Mouse (Mus musculus) stomach, embryonic 14.5 days (tissue): ENCODE measurements at regions not wholly inside any gene's neighbourhood (a gene's known extent, or its start where the extent isn't known, plus 50 kb on each side); places are given as distances from the start of the nearest gene placed in this dataset.
"Not testable (repeated sequence)": the region's sequence is repeated elsewhere in the genome, so short reads cannot be mapped to it uniquely, and the experiment has no call there.

Source experiments
- ATAC-seq: fragments of 200-750 bp; cut with Nextera tagmentation; 2 replicates; pipeline ENCODE4 v1.8.0; 2017; ENCODE audit warnings: low read depth, moderate TSS enrichment; ENCODE audit not compliant: insufficient number of reproducible peaks, insufficient read depth, low FRiP score
- H3K27ac ChIP-seq: fragments of 300-500 bp; sonication (generic); 2 replicates; pipeline ENCODE4 v1.5.1; 2014; ENCODE audit warnings: mild to moderate bottlenecking, low read length, moderate library complexity, mixed read lengths
- H3K27me3 ChIP-seq: fragments of 300-500 bp; sonication (generic); 2 replicates; pipeline ENCODE4 v1.6.1; 2014; ENCODE audit warnings: low read length, control low read depth, mixed read lengths; ENCODE audit not compliant: control insufficient read depth, insufficient read depth
- H3K36me3 ChIP-seq: fragments of 300-500 bp; sonication (generic); 2 replicates; pipeline ENCODE4 v1.6.1; 2014; ENCODE audit warnings: mild to moderate bottlenecking, control low read depth, low read length, moderate library complexity, mixed read lengths; ENCODE audit not compliant: control insufficient read depth, insufficient read depth
- H3K4me1 ChIP-seq: fragments of 300-500 bp; sonication (generic); 2 replicates; pipeline ENCODE4 v1.6.1; 2014; ENCODE audit warnings: low read length, control low read depth, mixed read lengths; ENCODE audit not compliant: control insufficient read depth, insufficient read depth
- H3K4me2 ChIP-seq: fragments of 300-500 bp; sonication (generic); replicated peaks from 2 replicates; pipeline ENCODE4 v1.6.1; 2014; ENCODE audit warnings: low read depth, low read length, control low read depth
- H3K4me3 ChIP-seq: fragments of 300-500 bp; sonication (generic); 2 replicates; pipeline ENCODE4 v1.5.1; 2014; ENCODE audit warnings: low read depth, low read length, control low read depth
- H3K9ac ChIP-seq: fragments of 300-500 bp; sonication (generic); replicated peaks from 2 replicates; pipeline ENCODE4 v1.6.1; 2014; ENCODE audit warnings: low read depth, mild to moderate bottlenecking, control low read depth, low read length, moderate library complexity, mixed read lengths
- H3K9me3 ChIP-seq: fragments of 300-500 bp; sonication (generic); 2 replicates; pipeline ENCODE4 v1.6.1; 2016; ENCODE audit warnings: low read depth, low read length, control low read depth; ENCODE audit not compliant: control insufficient read depth
- WGBS: fragments of 180-500 bp; shearing (Covaris S2); extraction: QIAGEN DNeasy Blood & Tissue Kit; methylation state at CpG from one replicate; pipeline ENCODE4 v1.1.7; 2014; 5-methylcytosine and 5-hydroxymethylcytosine counted together

DNA sequence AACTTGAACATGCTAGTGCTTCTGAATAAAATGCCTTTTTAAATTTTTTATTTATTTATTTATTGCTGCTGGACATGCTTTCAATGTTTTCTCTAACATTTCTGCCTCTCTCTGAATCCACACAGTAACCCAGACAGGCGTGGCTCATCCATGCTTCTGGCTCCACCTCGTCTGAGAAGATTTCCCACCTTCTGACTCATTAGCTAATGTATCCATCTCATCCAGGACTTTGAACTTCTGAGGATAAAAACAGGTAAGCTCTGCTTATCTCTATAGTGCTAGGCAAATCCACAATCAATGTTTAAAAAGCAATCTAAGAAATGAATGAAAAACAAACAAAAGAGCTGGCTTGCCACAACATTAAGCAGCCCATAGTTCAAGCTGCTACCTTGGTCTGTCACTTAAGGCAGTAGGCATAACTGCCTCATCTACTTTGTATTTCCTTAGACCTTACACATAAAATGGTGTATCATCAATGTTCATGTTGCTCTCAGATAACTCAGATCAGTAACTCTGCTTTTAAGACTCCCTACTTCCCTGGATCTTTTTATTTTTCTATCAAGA lies 66.8 kb upstream of the Nt5e start:
- H3K9ac ChIP-seq: no peak overlapping the region
- no peaks in the 10 kb centered on the region for H3K4me1 ChIP-seq
- WGBS: 70% methylated on average over 2 of the region's 2 CpGs
- no peak overlapping the region for H3K4me3 ChIP-seq
- no peaks in the 10 kb centered on the region for H3K27me3 ChIP-seq
- no peaks in the 10 kb centered on the region for H3K36me3 ChIP-seq
- ATAC-seq: peak; percentile 58; the same call in 1 of the 2 replicates
- no peak overlapping the region for H3K4me2 ChIP-seq
- no peak overlapping the region for H3K27ac ChIP-seq
- no peaks in the 10 kb centered on the region for H3K9me3 ChIP-seq

DNA sequence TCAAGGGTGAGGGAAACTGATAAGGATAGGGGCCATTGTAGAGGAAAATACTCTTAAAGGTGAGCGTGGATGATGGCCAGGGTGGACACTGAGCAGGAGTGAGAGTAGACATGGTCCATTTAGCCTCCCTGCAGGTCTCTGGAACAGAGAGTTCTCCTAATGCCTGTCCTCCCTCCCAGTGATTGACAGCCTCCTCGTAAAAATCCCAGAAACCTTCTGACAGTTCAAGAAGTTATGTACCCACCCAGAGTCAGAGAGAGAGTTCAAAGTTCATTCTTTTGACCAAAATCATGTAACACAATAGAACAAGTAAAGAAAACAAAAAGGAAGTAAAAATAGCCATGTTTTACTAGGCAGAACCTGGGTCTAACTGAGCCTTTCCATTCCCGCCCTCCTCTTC lies 64.5 kb upstream of the Nt5e start:
- no peaks in the 10 kb centered on the region for H3K36me3 ChIP-seq
- ATAC-seq: no peak
- 76% methylated on average over 3 of the region's 3 CpGs for WGBS

DNA sequence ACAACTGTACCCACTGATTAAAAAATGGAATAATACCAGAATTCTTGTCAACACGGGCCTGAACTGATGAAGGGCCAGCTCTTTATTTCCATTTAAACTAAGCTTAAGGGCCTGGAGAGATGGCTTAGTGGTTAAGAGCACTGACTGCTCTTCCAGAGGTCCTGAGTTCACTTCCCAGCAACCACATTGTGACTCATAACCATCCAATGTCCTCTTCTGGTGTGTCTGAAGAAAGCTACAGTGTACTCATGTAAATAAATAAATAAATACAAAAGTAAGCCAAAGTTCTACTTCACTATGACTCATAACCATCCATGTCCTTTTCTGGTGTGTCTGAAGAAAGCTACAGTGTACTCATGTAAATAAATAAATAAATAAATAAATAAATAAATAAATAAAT lies 60.7 kb upstream of the Nt5e start:
- not testable (repeated sequence) for H3K9ac ChIP-seq, H3K4me2 ChIP-seq, H3K27me3 ChIP-seq, H3K4me1 ChIP-seq, H3K9me3 ChIP-seq, ATAC-seq, H3K4me3 ChIP-seq, H3K36me3 ChIP-seq, H3K27ac ChIP-seq
- 84% methylated on average over 1 of the region's 1 CpGs for WGBS

More for the DNA sequence above, 64.5 kb upstream of the Nt5e start:
- Histone ChIP-seq H3K9ac (no peak overlapping the region), H3K4me2 (no peak overlapping the region), H3K4me1 (no peaks in the 10 kb centered on the region), H3K27me3 (no peaks in the 10 kb centered on the region), H3K4me3 (no peak overlapping the region), H3K9me3 (no peaks in the 10 kb centered on the region), H3K27ac (no peak overlapping the region)

DNA sequence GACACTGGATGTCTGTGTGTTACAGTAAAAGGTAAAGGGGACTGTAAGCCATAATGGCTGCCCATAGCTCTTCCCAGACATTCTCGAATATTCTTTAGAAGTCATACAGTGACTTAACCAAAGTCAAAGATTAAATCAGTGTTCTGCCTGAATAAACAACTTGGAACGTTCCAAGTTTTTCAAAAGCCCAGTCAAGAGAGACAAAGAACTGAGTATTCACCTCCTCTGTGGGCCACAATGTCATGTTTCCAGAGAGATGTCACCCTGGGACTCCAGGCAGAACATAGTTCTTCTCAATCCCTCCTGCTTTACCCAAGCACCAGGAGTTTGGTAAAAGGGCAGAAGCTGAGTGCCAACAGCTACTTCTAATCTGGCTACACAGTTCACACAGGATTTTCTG lies 58.2 kb upstream of the Nt5e start:
- ATAC-seq: no peak
- Histone ChIP-seq H3K9ac (no peak overlapping the region), H3K4me3 (no peak overlapping the region), H3K27me3 (no peaks in the 10 kb centered on the region), H3K9me3 (no peaks in the 10 kb centered on the region), H3K36me3 (no peaks in the 10 kb centered on the region), H3K4me1 (no peaks in the 10 kb centered on the region), H3K27ac (no peak overlapping the region), H3K4me2 (no peak overlapping the region)
- 68% methylated on average over 2 of the region's 2 CpGs for WGBS

DNA sequence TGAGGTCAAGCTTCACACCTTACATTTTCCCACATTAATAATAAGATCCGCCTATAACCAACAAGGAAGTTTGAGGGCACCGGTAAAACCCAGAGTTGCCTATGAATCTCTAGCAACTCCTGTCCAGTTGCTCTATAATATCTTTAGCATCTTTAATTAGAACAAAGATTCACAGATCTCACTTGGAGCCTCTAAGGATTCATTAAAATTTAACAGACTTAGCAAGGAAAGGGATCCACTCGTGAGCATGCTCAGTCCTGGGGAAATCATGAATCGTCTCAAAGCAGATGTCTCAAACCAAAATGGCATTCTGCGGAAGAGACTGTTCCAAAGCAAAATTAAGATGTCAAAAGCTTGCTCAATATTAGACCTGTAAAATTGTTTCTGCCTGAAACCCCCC lies 57.8 kb upstream of the Nt5e start:
- ATAC-seq: no peak
- H3K4me3 ChIP-seq: no peak overlapping the region
- no peaks in the 10 kb centered on the region for H3K4me1 ChIP-seq
- H3K9ac ChIP-seq: no peak overlapping the region
- no peaks in the 10 kb centered on the region for H3K27me3 ChIP-seq
- no peaks in the 10 kb centered on the region for H3K9me3 ChIP-seq
- 88% methylated on average over 5 of the region's 5 CpGs for WGBS
- H3K4me2 ChIP-seq: no peak overlapping the region
- no peaks in the 10 kb centered on the region for H3K36me3 ChIP-seq
- no peak overlapping the region for H3K27ac ChIP-seq

DNA sequence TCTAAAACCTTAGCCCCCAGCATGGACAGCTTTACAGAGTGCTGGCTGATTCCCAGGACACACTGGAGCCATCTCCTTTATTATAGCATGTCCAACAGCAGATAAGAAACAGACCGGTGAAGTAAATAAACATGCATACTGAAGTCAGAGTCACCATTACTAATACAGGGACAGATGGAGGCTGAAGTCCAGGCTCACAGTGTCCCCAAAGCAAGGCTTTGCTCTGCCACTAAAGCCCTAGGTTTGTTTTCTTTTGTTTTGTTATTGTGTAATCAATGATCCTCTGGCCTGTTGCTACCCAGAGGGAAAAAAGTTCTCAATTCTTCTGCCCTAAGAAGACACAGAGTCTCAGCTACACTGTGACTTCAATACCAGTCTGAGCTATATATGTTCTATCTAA lies 56.2 kb upstream of the Nt5e start:
- no peaks in the 10 kb centered on the region for H3K36me3 ChIP-seq
- H3K4me1 ChIP-seq: no peaks in the 10 kb centered on the region
- no peaks in the 10 kb centered on the region for H3K27me3 ChIP-seq
- 40% methylated on average over 1 of the region's 1 CpGs for WGBS
- ATAC-seq: no peak
- no peaks in the 10 kb centered on the region for H3K9me3 ChIP-seq
- no peak overlapping the region for H3K9ac ChIP-seq
- no peak overlapping the region for H3K27ac ChIP-seq
- no peak overlapping the region for H3K4me2 ChIP-seq
- H3K4me3 ChIP-seq: no peak overlapping the region

DNA sequence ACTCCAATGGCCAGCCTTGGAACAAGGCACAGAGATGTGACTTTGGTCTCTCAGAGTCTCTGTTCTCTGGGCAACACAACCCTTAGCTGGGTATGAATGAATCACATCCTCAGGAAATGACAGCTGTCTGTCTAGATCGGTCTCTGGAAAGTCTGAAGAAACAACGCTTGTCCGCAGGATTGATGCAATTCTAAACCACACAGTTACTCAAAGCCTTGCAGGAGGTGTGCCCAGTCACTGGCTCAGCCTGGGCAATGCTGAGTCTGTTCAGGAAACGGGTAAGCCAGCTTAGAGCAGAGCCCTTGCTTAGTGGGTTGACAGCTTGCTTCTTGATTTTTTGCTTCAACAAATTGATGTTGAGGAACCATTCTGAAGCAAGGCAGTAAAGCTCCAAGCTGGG lies 53.7 kb upstream of the Nt5e start:
- ATAC-seq: no peak
- Histone ChIP-seq H3K9me3 (no peaks in the 10 kb centered on the region), H3K4me1 (no peaks in the 10 kb centered on the region), H3K4me3 (no peak overlapping the region), H3K4me2 (no peak overlapping the region), H3K27me3 (no peaks in the 10 kb centered on the region), H3K27ac (no peak overlapping the region), H3K9ac (no peak overlapping the region), H3K36me3 (no peaks in the 10 kb centered on the region)
- 79% methylated on average over 4 of the region's 4 CpGs for WGBS

DNA sequence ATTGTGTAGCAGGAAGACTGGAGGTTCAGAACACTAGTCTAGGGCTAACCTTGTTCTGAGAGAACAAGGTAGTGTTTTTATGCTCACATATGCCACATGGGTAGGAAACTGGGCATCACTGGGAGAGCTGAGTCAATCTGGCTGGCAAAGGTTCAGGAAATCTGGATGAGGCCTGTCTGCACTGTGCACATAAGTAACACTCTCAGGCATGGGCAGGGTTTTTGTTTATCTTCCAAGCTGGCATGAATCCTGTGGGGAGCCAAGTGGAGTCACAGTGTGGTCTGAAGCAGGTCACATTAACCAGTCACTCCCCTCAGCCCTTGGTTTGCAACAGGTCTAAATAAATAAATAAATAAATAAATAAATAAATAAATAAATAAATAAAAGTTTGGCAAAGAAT lies 53.0 kb upstream of the Nt5e start:
- ATAC-seq: peak; percentile 46
- Histone ChIP-seq H3K36me3 (no peaks in the 10 kb centered on the region), H3K27me3 (no peaks in the 10 kb centered on the region), H3K4me3 (no peak overlapping the region), H3K4me1 (no peaks in the 10 kb centered on the region), H3K9me3 (no peaks in the 10 kb centered on the region), H3K9ac (no peak overlapping the region), H3K27ac (no peak overlapping the region), H3K4me2 (no peak overlapping the region)

DNA sequence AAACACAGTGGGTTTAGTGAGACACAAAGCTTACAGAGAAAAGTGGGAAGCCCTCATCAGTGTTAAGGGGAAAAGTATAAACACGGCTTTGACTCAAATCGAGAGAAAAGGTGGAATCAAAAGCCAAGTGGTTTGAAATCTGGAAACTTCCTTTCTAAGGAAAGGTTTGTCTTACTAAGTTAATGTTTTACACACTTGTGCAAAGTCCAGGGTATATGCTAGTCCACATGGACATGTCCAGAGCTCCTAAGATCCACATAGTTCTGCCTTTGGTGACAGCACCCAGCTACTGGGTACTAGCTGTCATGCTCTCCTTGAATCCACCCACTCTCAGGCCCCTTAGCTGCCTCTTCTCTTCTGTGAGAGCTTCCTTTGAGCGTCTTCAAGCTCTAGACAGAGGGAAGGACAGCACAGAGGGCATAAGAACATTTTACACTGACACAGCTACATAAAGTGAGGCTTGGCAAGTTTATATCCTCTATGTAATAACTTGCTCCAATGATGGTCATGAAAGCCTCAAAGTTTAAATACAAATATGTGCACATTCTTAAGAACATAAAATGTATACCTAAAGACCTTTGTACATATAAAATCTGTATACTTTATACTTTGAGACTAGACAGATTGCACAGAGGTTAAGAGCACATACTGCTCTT lies 52.2 kb upstream of the Nt5e start:
- no peak for ATAC-seq
- no peak overlapping the region for H3K4me3 ChIP-seq
- H3K4me1 ChIP-seq: no peaks in the 10 kb centered on the region
- H3K27ac ChIP-seq: no peak overlapping the region
- no peak overlapping the region for H3K9ac ChIP-seq
- no peaks in the 10 kb centered on the region for H3K27me3 ChIP-seq
- no peak overlapping the region for H3K4me2 ChIP-seq
- H3K9me3 ChIP-seq: no peaks in the 10 kb centered on the region
- 46% methylated on average over 3 of the region's 3 CpGs for WGBS
- no peaks in the 10 kb centered on the region for H3K36me3 ChIP-seq
